Mouse (Mus musculus): ENCODE data around the gene Actbl2. TPM values are rescaled to one million over a fixed set of nuclear protein-coding genes. Genes with fewer than 3 reads are reported as not detected.

Gene Actbl2
- total RNA-seq, 4 experiments from 2014 or later, result 0.16 TPM; not detected in 3

- DNase-seq (ENCODE audit: low spot score in 2 of 2), result no peak
Measured at GRCm38 (mm10) chr13:111269789-111270335, 15.0 kb downstream of the Actbl2 start.

- no peak for DNase-seq (ENCODE audit: low spot score in 2 of 2)
Measured at GRCm38 (mm10) chr13:111271868-111272267, 17.1 kb downstream of the Actbl2 start.

- peak in 1 of 2 experiments; percentile 67 for DNase-seq (ENCODE audit: low spot score in 2 of 2)
Measured at GRCm38 (mm10) chr13:111286461-111287385, 31.9 kb downstream of the Actbl2 start.

GRCm38 (mm10) chr13:111291161-111291957 is 36.5 kb downstream of the Actbl2 start:
- DNase-seq (ENCODE audit: low spot score in 2 of 2), result no peak

GRCm38 (mm10) chr13:111291958-111292493 is 37.2 kb downstream of the Actbl2 start:
- peak; percentile 74 to 79 for DNase-seq (ENCODE audit: low spot score in 2 of 2)

- DNase-seq (ENCODE audit: low spot score in 2 of 2), result no peak
Measured at GRCm38 (mm10) chr13:111293478-111293877, 38.7 kb downstream of the Actbl2 start.

GRCm38 (mm10) chr13:111294965-111295494 is 40.2 kb downstream of the Actbl2 start:
- DNase-seq (ENCODE audit: low spot score in 2 of 2), result no peak

- no peak for DNase-seq (ENCODE audit: low spot score in 2 of 2)
Measured at GRCm38 (mm10) chr13:111296029-111296428, 41.2 kb downstream of the Actbl2 start.

- no peak for DNase-seq (ENCODE audit: low spot score in 2 of 2)
Measured at GRCm38 (mm10) chr13:111297614-111298013, 42.8 kb downstream of the Actbl2 start.

GRCm38 (mm10) chr13:111299145-111299713 is 44.4 kb downstream of the Actbl2 start:
- no peak for DNase-seq (ENCODE audit: low spot score in 2 of 2)

- DNase-seq (ENCODE audit: low spot score in 2 of 2), result no peak
Measured at GRCm38 (mm10) chr13:111300846-111301245, 46.0 kb downstream of the Actbl2 start.

GRCm38 (mm10) chr13:111301431-111301830 is 46.6 kb downstream of the Actbl2 start:
- no peak for DNase-seq (ENCODE audit: low spot score in 2 of 2)

GRCm38 (mm10) chr13:111304194-111304593 is 49.4 kb downstream of the Actbl2 start:
- DNase-seq (ENCODE audit: low spot score in 2 of 2), result no peak

GRCm38 (mm10) chr13:111304736-111305135 is 49.9 kb downstream of the Actbl2 start:
- DNase-seq (ENCODE audit: low spot score in 2 of 2), result no peak

Other genes with a start within 250 kb of the Actbl2 start
- gene Gpbp1, start 235.1 kb downstream of the Actbl2 start, total RNA-seq (2022), result 100 to 1,000 TPM in 2 of 4 experiments, 10 to 100 TPM in 2; 83.8 to 113 (median 95.5) TPM